Mouse (Mus musculus): ENCODE measurements around the gene Fsip1. TPM values are rescaled to one million over a fixed set of nuclear protein-coding genes. Genes with fewer than 3 reads are reported as not detected.
"Not testable (repeated sequence)": the region's sequence is repeated elsewhere in the genome, so short reads cannot be mapped to it uniquely, and the experiment has no call there.

Gene Fsip1
- total RNA-seq, 2 experiments from 2014 or later = not detected

- no peak for ATAC-seq (replicated peaks; ENCODE audit: low FRiP score, poor library complexity, severe bottlenecking)
These were observed 74.6 kb downstream of the Fsip1 start for GRCm38 (mm10) chr2:118182136-118182535.

GRCm38 (mm10) chr2:118179873-118180585 is 76.7 kb downstream of the Fsip1 start:
- ATAC-seq (replicated peaks; ENCODE audit: low FRiP score, poor library complexity, severe bottlenecking) = no peak

GRCm38 (mm10) chr2:118179472-118179871 is 77.3 kb downstream of the Fsip1 start:
- ATAC-seq (replicated peaks; ENCODE audit: low FRiP score, poor library complexity, severe bottlenecking) = no peak

- ATAC-seq (replicated peaks; ENCODE audit: low FRiP score, poor library complexity, severe bottlenecking) = no peak
These were observed 82.0 kb downstream of the Fsip1 start for GRCm38 (mm10) chr2:118174558-118175383.

- ATAC-seq (replicated peaks; ENCODE audit: low FRiP score, poor library complexity, severe bottlenecking) = no peak
These were observed 88.5 kb downstream of the Fsip1 start for GRCm38 (mm10) chr2:118168225-118168624.

GRCm38 (mm10) chr2:118167731-118168130 is 89.0 kb downstream of the Fsip1 start:
- no peak for ATAC-seq (replicated peaks; ENCODE audit: low FRiP score, poor library complexity, severe bottlenecking)

- ATAC-seq (replicated peaks; ENCODE audit: low FRiP score, poor library complexity, severe bottlenecking) = no peak
These were observed 91.1 kb downstream of the Fsip1 start for GRCm38 (mm10) chr2:118165691-118166090.

GRCm38 (mm10) chr2:118164137-118164536 is 92.6 kb downstream of the Fsip1 start:
- ATAC-seq (replicated peaks; ENCODE audit: low FRiP score, poor library complexity, severe bottlenecking) = no peak

GRCm38 (mm10) chr2:118162486-118162885 is 94.3 kb downstream of the Fsip1 start:
- no peak for ATAC-seq (replicated peaks; ENCODE audit: low FRiP score, poor library complexity, severe bottlenecking)

- ATAC-seq (replicated peaks; ENCODE audit: low FRiP score, poor library complexity, severe bottlenecking) = no peak
These were observed 95.8 kb downstream of the Fsip1 start for GRCm38 (mm10) chr2:118160991-118161390.

- no peak for ATAC-seq (replicated peaks; ENCODE audit: low FRiP score, poor library complexity, severe bottlenecking)
These were observed 96.2 kb downstream of the Fsip1 start for GRCm38 (mm10) chr2:118160547-118160946.

- no peak for ATAC-seq (replicated peaks; ENCODE audit: low FRiP score, poor library complexity, severe bottlenecking)
These were observed 97.6 kb downstream of the Fsip1 start for GRCm38 (mm10) chr2:118159126-118159525.

- ATAC-seq (replicated peaks; ENCODE audit: low FRiP score, poor library complexity, severe bottlenecking) = no peak
These were observed 98.7 kb downstream of the Fsip1 start for GRCm38 (mm10) chr2:118158095-118158494.

GRCm38 (mm10) chr2:118149855-118150563 is 106.8 kb downstream of the Fsip1 start:
- ATAC-seq (replicated peaks; ENCODE audit: low FRiP score, poor library complexity, severe bottlenecking) = no peak

GRCm38 (mm10) chr2:118148321-118149142 is 108.2 kb downstream of the Fsip1 start:
- ATAC-seq (replicated peaks; ENCODE audit: low FRiP score, poor library complexity, severe bottlenecking) = no peak

- ATAC-seq (replicated peaks; ENCODE audit: low FRiP score, poor library complexity, severe bottlenecking) = not testable (repeated sequence)
These were observed 109.0 kb downstream of the Fsip1 start for GRCm38 (mm10) chr2:118147749-118148148.

GRCm38 (mm10) chr2:118141651-118142050 is 115.1 kb downstream of the Fsip1 start:
- ATAC-seq (replicated peaks; ENCODE audit: low FRiP score, poor library complexity, severe bottlenecking) = no peak

GRCm38 (mm10) chr2:118139261-118139660 is 117.5 kb downstream of the Fsip1 start:
- no peak for ATAC-seq (replicated peaks; ENCODE audit: low FRiP score, poor library complexity, severe bottlenecking)

- no peak for ATAC-seq (replicated peaks; ENCODE audit: low FRiP score, poor library complexity, severe bottlenecking)
These were observed 119.0 kb downstream of the Fsip1 start for GRCm38 (mm10) chr2:118137776-118138175.

- ATAC-seq (replicated peaks; ENCODE audit: low FRiP score, poor library complexity, severe bottlenecking) = no peak
These were observed 119.7 kb downstream of the Fsip1 start for GRCm38 (mm10) chr2:118137071-118137470.
